Mouse (Mus musculus) embryonic fibroblast, embryonic 13.5 days (primary cell): ENCODE data around the gene Eomes.

Experiments used
- CTCF ChIP-seq: IDR thresholded peaks from 2 replicates; pipeline ENCODE4 v1.5.1; 2011; ENCODE audit warnings: mild to moderate bottlenecking, control low read depth, low read length, moderate library complexity, borderline replicate concordance; ENCODE audit not compliant: insufficient read depth
- POLR2A ChIP-seq: IDR thresholded peaks from 2 replicates; pipeline ENCODE4 v1.6.1; 2011; ENCODE audit warnings: low read depth, mild to moderate bottlenecking, control low read depth, low read length, moderate library complexity

DNA sequence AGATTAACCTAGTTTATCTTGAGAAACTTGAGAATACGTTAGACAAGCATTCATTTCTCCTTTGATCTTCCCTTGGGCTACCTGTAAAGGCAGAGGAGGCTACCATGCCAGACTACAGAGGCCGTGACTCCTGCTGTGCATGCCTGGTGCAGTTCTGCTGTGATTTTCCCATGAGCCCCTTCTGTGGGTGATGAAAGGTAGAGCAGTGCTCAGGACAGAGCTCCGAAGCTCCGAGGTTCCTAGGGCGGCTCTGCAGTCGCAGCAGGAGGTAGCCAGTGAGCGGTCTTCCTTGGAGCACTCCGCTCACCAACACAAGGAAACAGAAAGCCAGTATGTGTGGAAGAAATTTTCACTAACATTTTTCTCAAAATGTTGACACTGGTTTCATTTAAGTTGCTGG lies 43.6 kb downstream of the Eomes start:
- TF ChIP-seq POLR2A: no peak
- no peak for TF ChIP-seq CTCF
